Mouse (Mus musculus): ENCODE measurements around the gene Trim63.

- TF ChIP-seq CEBPB (IDR thresholded peaks at IDR 0.05; ENCODE audit: low read depth) (no peak), MYOD1 (IDR thresholded peaks at IDR 0.05; ENCODE audit: control insufficient read depth, insufficient read length, low read depth) (no peak), USF1 (IDR thresholded peaks at IDR 0.05; ENCODE audit: low read depth) (no peak), CTCF (IDR thresholded peaks at IDR 0.05; ENCODE audit: control insufficient read depth, insufficient read depth, insufficient read length) (no peak)
Observed at GRCm38 (mm10) chr4:134345802-134346201, 30.9 kb downstream of the Trim63 start.
